Mouse (Mus musculus): ENCODE data around the gene Zfp212. TPM values are rescaled to one million over a fixed set of nuclear protein-coding genes. Genes with fewer than 3 reads are reported as not detected.

Gene Zfp212
- polyA plus RNA-seq, 1 experiment = 2.1 TPM

DNA sequence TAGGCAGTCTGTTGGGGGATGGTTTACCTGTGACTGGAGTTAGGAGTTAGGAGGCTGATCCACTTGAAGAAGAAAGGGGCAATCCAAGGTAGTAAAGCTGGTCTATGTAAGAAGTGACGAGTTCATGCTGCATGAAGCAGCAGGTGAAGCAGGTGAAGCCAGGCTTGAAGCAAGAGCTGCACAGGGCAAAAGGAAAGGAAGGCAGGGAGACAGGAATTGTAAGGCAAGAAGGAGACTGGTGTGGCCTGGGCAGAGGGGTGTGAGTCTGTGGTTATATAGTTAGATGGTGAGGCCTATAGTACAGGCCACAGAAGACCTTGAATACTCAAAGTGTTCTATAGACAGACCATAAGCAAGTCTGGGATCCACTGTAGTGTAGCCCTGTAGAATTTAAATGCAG is 11.3 kb upstream of the Zfp212 start:
- Histone ChIP-seq H3K4me1 (ENCODE audit: control insufficient read depth, insufficient read depth, insufficient read length, low read length) (no peaks in the 10 kb centered on the region), H3K4me3 (ENCODE audit: insufficient read depth, low read depth, low read length) (no peak overlapping the region), H3K27ac (replicated peaks; ENCODE audit: low read depth, low read length) (no peak overlapping the region)

- no peak overlapping the region for H3K27ac ChIP-seq (replicated peaks; ENCODE audit: low read depth, low read length)
- H3K4me1 ChIP-seq (ENCODE audit: control insufficient read depth, insufficient read depth, insufficient read length, low read length) = no peaks in the 10 kb centered on the region
- no peak overlapping the region for H3K4me3 ChIP-seq (ENCODE audit: insufficient read depth, low read depth, low read length)
Observed at GRCm38 (mm10) chr6:47911650-47912049, 8.6 kb upstream of the Zfp212 start.

- H3K4me3 ChIP-seq (ENCODE audit: insufficient read depth, low read depth, low read length) = no peak overlapping the region
Observed at GRCm38 (mm10) chr6:47912991-47913390, 7.3 kb upstream of the Zfp212 start.

DNA sequence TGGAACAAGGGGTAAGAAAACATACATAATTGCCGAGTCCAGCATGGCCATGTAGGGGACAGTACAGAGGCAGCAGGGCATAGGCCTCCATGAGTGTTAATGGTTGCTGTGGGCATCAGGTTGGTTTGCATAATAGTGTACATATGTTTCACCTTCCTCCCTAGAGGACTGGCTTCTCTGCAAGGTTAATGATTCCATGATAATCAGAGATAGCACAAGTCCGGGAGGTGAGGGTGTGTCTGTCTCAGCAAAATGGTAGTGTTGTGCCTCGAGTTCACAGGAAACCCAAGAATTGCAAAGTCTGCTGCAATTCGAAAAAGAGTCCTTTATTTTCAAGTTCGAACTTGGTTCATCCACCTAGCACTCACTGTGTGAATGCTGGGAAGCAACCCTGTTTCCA is 3.2 kb upstream of the Zfp212 start:
- no peak overlapping the region for H3K27ac ChIP-seq (replicated peaks; ENCODE audit: low read depth, low read length)
- H3K4me1 ChIP-seq (ENCODE audit: control insufficient read depth, insufficient read depth, insufficient read length, low read length) = peaks cover 5% of the 10 kb centered on the region
- H3K4me3 ChIP-seq (ENCODE audit: insufficient read depth, low read depth, low read length) = no peak overlapping the region

More at GRCm38 (mm10) chr6:47912991-47913390, 7.3 kb upstream of the Zfp212 start:
- Histone ChIP-seq H3K4me1 (ENCODE audit: control insufficient read depth, insufficient read depth, insufficient read length, low read length) (no peaks in the 10 kb centered on the region), H3K27ac (replicated peaks; ENCODE audit: low read depth, low read length) (no peak overlapping the region)

DNA sequence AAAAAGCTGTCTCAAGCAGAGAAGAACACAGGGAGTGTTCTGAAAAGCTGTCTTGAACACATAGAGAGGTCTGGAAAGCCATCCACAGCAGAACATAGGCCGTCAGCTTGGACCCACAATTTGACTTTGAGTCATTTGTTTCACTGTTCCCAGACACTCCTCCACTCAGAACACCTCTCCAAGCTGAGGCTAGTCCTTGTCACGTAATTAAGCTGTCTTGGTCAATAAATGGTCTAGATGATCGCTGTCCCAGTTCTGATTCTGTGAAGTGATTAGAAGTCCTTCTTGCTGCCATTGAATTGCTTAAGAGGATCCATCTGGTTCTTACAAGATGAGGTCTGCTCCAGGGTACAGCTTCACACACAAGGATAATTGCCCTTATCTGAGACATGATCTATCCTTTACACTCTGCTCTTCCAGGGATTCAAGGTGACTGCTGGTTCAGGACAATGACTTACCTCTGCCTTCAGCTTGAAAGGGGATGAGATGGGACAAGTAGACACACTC is 1.5 kb upstream of the Zfp212 start:
- H3K4me3 ChIP-seq (ENCODE audit: insufficient read depth, low read depth, low read length) = no peak overlapping the region
- H3K27ac ChIP-seq (replicated peaks; ENCODE audit: low read depth, low read length) = no peak overlapping the region
- H3K4me1 ChIP-seq (ENCODE audit: control insufficient read depth, insufficient read depth, insufficient read length, low read length) = peaks cover 8% of the 10 kb centered on the region

DNA sequence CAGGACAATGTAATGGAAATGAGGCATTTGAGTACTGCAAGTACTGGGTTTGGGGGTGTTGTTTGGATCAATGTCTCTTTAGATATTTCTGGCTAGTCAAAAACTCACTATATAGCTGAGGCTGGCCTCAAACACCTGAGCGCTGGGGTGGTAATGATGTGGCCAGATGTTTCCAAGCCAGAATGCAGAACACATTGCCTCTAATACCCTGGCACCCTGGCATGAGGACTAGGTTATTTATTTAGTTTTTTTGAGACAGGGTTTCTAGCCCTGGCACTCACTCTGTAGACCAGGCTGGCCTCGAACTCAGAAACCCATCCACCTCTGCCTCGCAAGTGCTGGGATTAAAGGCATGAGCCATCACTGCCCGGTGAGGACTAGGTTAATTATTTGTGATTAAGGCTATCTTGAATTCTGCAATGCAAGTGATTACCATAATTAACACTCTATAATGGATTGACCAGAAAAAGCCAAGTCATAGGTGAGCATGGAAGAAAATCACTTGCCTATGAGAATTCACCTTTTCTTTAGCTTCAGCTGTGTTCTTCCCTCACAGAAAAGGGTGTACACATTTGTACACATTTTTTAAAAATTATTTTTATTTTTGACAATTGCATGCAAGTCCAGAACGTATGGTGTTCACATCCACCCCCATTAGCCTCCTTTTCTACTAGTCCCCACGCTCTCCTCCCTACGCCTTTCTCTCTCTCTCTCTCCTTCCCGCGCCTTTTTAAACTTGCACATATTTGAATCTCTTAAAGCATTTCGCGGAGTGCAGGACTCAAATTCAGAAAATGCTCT is 430 bp upstream of the Zfp212 start:
- Histone ChIP-seq H3K4me3 (ENCODE audit: insufficient read depth, low read depth, low read length) (peak overlapping the region; percentile 98), H3K27ac (replicated peaks; ENCODE audit: low read depth, low read length) (peak overlapping the region; percentile 38; the same call in 1 of the 2 replicates), H3K4me1 (ENCODE audit: control insufficient read depth, insufficient read depth, insufficient read length, low read length) (peaks cover 8% of the 10 kb centered on the region)

- Histone ChIP-seq H3K4me3 (ENCODE audit: insufficient read depth, low read depth, low read length) (peak overlapping the region; percentile 52), H3K27ac (replicated peaks; ENCODE audit: low read depth, low read length) (no peak overlapping the region), H3K4me1 (ENCODE audit: control insufficient read depth, insufficient read depth, insufficient read length, low read length) (peaks cover 2% of the 10 kb centered on the region; the same call in 1 of the 2 replicates)
Observed at GRCm38 (mm10) chr6:47942461-47942860, 22.2 kb downstream of the Zfp212 start.

- Histone ChIP-seq H3K27ac (replicated peaks; ENCODE audit: low read depth, low read length) (no peak overlapping the region), H3K4me3 (ENCODE audit: insufficient read depth, low read depth, low read length) (peak overlapping the region; percentile 52), H3K4me1 (ENCODE audit: control insufficient read depth, insufficient read depth, insufficient read length, low read length) (peaks cover 2% of the 10 kb centered on the region; the same call in 1 of the 2 replicates)
Observed at GRCm38 (mm10) chr6:47943021-47943691, 22.9 kb downstream of the Zfp212 start.

DNA sequence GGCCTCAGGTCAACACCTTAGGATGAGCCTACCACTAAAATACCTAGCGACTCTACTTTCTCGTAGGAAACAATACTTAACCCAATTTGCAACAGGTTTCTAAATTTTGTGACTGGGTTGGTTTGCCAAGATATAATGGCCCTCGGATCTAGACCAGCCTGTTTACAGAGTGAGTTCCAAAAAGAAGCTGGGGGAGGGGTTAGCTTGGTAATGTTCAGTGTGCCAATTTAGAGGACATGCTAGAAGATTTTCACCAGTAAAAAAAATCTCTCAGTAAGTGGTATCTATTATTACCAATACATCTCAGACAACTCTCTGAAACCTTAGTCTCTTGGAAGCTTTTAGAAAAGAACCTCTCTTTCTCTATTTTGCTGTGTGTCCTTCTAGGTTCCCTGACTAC is 23.4 kb downstream of the Zfp212 start:
- Histone ChIP-seq H3K4me3 (ENCODE audit: insufficient read depth, low read depth, low read length) (peak overlapping the region; percentile 52), H3K4me1 (ENCODE audit: control insufficient read depth, insufficient read depth, insufficient read length, low read length) (peaks cover 2% of the 10 kb centered on the region; the same call in 1 of the 2 replicates), H3K27ac (replicated peaks; ENCODE audit: low read depth, low read length) (no peak overlapping the region)

DNA sequence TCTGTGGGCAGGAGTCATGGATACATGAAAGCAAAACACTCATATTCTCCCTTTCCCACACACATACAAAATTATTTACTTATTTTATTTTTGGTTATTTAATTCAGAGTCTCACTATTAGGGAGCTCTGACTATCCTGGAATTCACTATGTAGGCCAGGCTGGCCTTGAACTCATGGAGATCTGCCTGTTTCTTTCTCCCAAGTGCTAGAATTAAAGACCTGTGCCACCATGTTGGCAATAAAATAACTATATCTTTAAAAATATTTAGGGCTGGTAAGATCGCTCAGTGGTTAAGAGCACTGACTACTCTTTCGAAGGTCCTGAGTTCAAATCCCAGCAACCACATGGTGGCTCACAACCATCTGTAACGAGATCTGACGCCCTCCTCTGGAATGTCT is 27.1 kb downstream of the Zfp212 start:
- H3K4me1 ChIP-seq (ENCODE audit: control insufficient read depth, insufficient read depth, insufficient read length, low read length) = peaks cover 1% of the 10 kb centered on the region; the same call in 1 of the 2 replicates
- H3K27ac ChIP-seq (replicated peaks; ENCODE audit: low read depth, low read length) = no peak overlapping the region
- H3K4me3 ChIP-seq (ENCODE audit: insufficient read depth, low read depth, low read length) = no peak overlapping the region

DNA sequence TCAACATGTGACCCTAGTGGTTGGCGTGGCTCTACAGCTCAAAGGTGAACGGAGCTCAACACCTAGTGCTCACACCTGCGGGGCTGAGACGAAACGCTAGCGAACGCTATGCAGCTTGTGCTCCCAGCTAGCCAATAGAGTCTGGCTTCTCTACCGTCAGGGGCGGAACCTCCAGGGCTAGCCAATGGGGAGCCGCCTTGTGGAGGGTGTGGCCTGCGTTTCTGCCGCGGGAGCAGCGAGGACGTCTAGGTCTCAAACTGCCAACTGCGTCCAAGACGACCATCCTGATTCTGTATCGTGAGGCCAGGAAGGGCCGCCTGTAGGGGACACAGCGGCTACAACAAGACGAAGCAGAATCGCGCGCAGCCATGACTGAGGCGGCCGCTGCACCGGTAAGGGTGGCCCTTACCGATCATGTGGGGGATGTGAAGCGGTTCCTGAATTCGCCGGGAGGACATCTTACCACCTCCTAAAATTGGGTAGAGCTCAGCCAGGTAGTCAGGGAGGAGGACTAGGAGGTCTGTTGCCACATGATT is 33.0 kb downstream of the Zfp212 start, which contains the start of gene Zfp956:
Gene Zfp956 (plus strand): TSS at position 200 of the 536 bp plus-strand sequence.
- H3K4me1 ChIP-seq (ENCODE audit: control insufficient read depth, insufficient read depth, insufficient read length, low read length) = no peaks in the 10 kb centered on the region
- H3K4me3 ChIP-seq (ENCODE audit: insufficient read depth, low read depth, low read length) = peak within 1 kb of the TSS; percentile 66
- no peak within 1 kb of the TSS for H3K27ac ChIP-seq (replicated peaks; ENCODE audit: low read depth, low read length)

DNA sequence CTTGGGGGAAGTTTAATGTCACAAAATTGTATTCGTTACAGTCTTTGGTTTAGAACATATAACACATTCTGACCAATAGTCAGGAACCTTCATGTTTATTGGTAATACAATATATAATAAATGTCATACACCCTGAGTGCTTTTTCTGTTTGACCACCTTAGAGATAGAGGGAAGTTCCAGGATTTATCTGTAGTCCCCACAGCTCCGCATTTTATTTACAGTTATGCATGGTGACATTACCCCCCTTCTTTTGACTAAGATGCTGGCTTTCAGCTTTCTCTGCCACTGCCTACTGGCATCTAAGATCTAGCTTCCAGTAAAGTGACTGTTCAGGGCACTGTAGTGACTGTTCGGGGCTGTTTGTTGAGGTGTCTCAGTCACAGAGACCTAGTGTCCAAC is 34.1 kb downstream of the Zfp212 start:
- Histone ChIP-seq H3K4me3 (ENCODE audit: insufficient read depth, low read depth, low read length) (0 out of 2 replicates have a peak overlapping the region, but pooled peaks have one; percentile 4), H3K27ac (replicated peaks; ENCODE audit: low read depth, low read length) (no peak overlapping the region), H3K4me1 (ENCODE audit: control insufficient read depth, insufficient read depth, insufficient read length, low read length) (no peaks in the 10 kb centered on the region)

- Histone ChIP-seq H3K27ac (replicated peaks; ENCODE audit: low read depth, low read length) (no peak overlapping the region), H3K4me1 (ENCODE audit: control insufficient read depth, insufficient read depth, insufficient read length, low read length) (no peaks in the 10 kb centered on the region), H3K4me3 (ENCODE audit: insufficient read depth, low read depth, low read length) (no peak overlapping the region)
Observed at GRCm38 (mm10) chr6:47957816-47958215, 37.5 kb downstream of the Zfp212 start.

DNA sequence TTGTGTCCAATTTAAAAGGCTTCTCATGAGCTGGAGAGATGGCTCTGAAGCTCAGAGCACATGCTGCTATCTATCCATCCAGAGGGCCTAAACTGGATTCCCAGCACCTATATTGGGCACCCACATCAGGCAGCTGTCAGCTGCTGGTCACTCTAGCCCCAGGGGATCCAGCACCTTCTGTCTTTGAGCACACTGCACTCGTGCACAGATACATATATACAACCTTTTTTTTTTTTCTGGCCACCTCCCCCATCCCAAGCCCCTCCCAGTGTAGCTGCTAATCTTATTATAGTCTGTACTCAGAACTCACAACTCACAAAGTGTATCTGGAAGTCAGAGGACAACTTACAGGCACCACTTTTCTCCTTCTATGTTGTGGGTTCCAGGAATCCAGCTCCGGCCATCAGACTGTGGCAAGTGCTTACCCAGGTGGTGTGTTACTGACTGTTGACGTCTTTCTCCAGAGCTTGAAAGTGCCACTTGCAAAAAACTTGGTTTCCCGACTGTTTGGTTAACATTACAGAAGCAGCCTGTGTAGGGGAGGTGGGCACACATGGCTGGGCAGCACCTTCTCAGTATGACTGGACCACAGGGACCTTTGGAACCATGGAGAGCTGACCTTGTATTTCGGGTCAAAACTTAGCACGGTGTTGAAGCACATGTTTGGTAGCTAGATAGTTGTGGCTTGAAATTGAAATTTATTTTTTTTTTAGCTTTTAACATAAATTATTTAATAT is 40.6 kb downstream of the Zfp212 start:
- Histone ChIP-seq H3K4me1 (ENCODE audit: control insufficient read depth, insufficient read depth, insufficient read length, low read length) (no peaks in the 10 kb centered on the region), H3K4me3 (ENCODE audit: insufficient read depth, low read depth, low read length) (no peak overlapping the region)

GRCm38 (mm10) chr6:47963051-47963450 is 42.8 kb downstream of the Zfp212 start:
- Histone ChIP-seq H3K4me3 (ENCODE audit: insufficient read depth, low read depth, low read length) (no peak overlapping the region), H3K4me1 (ENCODE audit: control insufficient read depth, insufficient read depth, insufficient read length, low read length) (no peaks in the 10 kb centered on the region)

More for the DNA sequence above, 40.6 kb downstream of the Zfp212 start:
- H3K27ac ChIP-seq (replicated peaks; ENCODE audit: low read depth, low read length) = no peak overlapping the region

More at GRCm38 (mm10) chr6:47963051-47963450, 42.8 kb downstream of the Zfp212 start:
- no peak overlapping the region for H3K27ac ChIP-seq (replicated peaks; ENCODE audit: low read depth, low read length)
